Mouse (Mus musculus) kidney, adult 8-10 months (tissue): ENCODE measurements around the gene Klhdc7b.

ENCODE experiments used
- DNase-seq, 2 experiments: peaks; one replicate each; pipeline ENCODE4 v3.0.0; 2022

Klhdc7b gene

GRCm38 (mm10) chr15:89374801-89375534 lies 9.7 kb upstream of the Klhdc7b start:
- no peak for DNase-seq

DNA sequence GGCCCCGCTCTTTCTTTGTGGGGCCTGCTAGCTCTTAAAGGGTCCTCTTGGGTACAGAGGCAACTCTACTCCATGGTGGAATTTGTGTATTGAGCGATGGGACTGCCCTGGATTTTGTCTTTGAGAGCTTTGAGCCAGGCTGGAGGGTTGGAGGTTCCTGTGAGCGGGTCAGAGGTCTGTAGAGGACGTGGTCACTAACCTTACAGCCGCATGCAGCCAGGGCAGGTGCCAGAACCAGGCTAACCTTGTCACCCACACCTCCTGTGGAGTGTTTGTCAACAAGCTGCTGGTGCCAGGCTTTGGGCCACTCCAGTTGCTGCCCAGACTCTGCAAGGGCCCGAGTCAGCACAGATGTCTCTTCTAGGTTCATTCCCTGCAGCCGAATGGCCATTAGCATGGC lies 8.7 kb upstream of the Klhdc7b start:
- no peak for DNase-seq

GRCm38 (mm10) chr15:89376957-89377356 lies 7.8 kb upstream of the Klhdc7b start, which contains the start of gene Tymp:
TSS of gene Tymp (minus strand) at chr15:89377039.
- no peak for DNase-seq

DNA sequence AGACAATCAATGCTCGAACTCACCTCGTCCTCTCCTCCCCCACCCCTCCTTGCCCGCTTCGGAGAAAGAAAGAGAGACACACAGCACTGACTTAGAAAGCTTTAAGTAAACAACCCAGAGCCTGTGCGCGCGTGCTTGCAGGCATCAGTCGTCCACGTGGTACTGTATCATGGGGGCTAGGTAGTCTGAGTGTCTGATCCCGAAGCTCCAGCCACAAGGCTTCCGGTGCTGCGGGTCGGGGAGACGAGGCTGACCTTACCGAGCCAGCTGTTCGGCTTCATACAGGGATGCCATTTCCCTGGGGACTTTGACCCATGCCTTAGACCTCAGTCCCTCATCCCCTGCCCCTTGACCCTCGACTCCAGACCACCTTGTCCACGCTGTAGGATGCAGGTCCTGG lies 7.4 kb upstream of the Klhdc7b start:
- no peak for DNase-seq

DNA sequence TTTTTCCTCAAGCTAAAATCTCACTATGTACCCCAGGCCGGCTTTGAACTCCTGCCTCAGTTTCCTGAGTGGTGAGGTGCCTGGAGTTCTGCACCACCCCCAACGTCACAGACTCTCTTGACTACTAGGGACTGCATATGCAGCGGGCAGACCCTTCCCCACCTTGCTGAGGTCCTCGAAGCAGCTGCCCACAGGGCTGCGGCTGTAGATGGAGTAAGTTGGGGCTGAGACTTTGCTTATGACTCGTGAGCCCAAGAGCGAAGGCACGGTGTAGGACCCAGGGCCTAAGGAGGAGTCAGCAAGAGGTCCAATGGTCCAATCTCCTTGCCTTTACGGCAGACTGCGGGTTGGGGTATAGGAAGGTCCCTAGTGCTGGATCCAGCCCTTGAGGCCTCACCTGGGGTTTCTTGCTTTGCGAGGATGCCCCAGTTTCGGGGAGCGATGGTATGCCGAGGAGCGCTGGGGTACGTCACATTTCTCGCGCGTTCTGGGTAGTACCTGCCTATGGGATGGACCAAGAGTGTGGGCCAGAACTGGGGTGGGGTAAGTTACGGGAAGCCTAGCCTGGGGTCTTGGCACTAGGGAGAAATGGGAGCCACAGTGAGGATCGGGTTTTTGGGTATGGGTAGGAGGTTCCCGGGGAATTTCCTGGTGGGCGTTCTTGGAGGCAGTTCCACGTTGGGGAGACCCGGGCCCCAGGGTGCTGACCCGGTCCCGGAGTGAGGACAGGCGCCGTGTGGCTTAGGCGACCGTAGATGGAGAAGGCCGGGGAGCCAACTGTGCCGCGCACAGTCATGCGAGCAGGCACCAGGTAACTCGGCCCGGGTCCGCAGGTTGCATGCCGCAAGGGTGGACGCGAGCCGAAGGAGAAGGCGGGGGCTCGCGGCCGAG lies 6.5 kb upstream of the Klhdc7b start:
- no peak for DNase-seq

GRCm38 (mm10) chr15:89378831-89379401 lies 5.8 kb upstream of the Klhdc7b start, which contains the start of gene Odf3b:
TSS of gene Odf3b (minus strand) at chr15:89379282.
- DNase-seq = peak in 1 of 2 experiments; percentile 26

- no peak for DNase-seq
Observed at GRCm38 (mm10) chr15:89379429-89379828, 5.3 kb upstream of the Klhdc7b start.

DNA sequence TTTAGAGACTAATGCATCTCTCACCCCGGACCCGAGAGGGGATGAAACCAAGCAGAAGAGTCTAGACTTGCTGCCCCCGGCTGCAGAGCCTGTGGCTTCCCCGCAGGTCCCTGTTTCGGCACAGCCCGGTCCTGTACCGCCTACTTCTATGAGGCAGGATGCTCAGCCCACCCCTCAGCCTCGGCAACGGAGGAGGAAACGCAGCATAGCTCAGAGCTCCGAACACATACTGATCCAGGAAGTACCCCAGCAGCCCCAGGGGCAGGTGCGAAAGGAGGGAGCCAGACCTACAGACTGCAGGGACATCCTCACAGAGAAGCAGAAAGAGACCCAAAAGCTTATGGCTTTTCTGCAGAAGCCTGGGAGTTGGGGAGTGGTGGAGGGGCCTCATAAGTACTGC lies 2.4 kb downstream of the Klhdc7b start:
- no peak for DNase-seq

DNA sequence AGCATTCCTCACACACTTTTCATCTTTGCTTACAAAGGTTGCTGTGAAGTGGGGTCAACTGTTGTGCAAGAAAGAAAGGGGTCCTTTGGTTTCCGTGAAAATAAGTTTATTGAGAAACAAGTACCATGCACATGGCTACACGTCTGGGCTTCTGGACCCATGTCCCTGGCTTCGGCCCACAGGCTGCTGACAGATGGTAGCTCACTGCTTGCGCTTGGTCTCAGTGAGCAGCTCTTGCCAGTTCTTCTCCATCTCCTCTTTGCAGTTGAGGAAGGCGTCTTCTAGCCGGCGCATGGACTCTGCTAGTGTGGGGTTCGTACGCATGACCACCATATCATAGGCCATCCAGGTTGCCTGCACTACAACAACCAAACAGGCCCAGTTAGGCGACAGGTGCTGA lies 5.4 kb downstream of the Klhdc7b start:
- no peak for DNase-seq

DNA sequence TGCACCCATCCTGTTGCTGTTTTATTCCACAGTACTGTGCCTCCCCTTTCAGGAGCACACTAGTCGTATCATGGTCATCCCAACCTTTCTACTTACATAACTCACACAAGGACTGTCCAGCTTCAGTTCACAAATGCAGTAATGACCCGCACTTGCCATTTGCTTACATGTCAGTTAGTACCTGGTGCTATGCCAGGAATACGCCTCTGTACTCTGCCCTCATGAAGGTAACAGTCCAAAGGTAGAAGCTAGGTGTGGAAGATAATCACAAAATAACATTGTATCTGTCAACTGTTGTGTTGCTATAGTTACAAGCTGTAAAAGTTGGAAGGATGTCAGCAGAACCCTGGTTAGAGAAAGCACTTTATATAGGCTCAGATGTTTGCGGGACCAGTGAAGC lies 12.2 kb downstream of the Klhdc7b start:
- DNase-seq = peak; percentile 47 to 77

GRCm38 (mm10) chr15:89398146-89398545 lies 13.4 kb downstream of the Klhdc7b start:
- DNase-seq = no peak

DNA sequence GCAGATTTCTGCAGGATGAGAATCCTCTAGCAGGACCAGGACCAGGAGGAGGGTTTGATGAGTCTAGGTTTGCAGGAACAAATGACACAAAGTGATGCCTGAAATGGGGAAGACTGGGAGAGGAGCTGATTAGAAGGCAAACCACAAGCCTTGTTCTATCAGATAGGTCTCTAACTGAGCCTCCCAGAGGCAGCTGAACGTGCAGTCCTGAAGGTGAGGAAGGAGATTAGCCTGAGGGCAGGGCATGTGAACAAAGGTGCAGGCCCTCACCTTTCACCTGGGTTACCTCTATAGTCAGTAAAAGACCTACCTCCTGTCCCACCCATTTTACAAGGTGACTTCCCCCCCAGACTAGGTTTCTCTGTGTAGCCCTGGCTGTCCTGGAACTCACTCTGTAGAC lies 15.0 kb downstream of the Klhdc7b start:
- no peak for DNase-seq

DNA sequence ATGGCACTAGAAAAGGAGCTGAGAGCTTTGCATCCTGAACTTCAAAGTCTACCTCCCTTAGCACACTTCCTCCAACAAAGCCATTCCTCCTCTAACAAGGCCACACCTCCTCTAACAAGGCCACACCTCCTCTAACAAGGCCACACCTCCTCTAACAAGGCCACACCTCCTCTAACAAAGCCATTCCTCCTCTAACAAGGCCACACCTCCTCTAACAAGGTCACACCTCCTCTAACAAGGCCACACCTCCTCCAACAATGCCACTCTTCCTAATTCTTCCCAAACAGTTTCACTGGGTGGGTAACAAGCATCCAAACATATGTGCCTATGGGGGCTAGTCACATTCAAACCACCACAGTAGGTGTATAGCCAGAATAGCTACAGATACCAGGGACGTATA lies 17.8 kb downstream of the Klhdc7b start:
- DNase-seq = no peak

GRCm38 (mm10) chr15:89404831-89405623 lies 20.3 kb downstream of the Klhdc7b start:
- DNase-seq = no peak

DNA sequence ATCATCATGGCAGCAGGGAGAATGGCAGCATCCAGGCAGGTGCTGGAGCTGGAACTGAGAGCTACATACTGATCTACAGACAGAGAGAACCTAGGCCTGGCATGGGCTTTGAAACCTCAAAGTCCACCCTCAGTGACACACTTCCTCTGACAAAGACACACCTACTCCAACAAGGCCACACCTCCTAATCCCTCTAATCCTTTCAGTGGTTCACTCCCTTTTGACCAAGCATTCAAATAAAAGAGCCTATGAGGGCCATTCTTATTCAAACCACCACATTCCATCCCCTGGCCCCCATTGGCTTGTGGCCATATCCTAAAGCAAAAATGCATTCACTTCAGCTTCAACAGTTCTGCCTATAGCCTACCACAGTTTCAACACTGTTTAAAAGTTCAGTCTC lies 22.0 kb downstream of the Klhdc7b start:
- DNase-seq = no peak

DNA sequence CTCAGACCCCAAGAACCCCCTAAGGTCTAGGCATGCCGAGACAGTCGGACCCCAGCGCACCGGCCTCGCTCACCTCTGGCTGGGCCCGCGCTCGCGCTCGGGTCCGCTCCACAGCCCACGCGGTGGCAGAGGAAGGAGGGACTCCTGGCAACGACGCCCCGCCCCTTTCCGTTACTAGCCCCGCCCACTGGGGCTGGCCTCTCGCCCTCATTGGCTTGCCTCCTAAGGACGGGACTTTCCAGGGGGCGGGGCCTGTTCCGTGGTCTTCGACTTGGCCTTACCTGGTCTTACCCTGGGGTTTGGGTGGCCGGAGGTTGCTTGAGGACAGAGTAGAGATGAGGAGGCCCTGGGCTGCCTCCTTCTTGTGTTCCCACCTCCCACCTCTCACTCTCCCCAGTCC lies 25.4 kb downstream of the Klhdc7b start, which contains the start of gene Syce3:
Syce3 (minus strand) TSS at position 386 of the 400 bp plus-strand sequence.
- no peak for DNase-seq

DNA sequence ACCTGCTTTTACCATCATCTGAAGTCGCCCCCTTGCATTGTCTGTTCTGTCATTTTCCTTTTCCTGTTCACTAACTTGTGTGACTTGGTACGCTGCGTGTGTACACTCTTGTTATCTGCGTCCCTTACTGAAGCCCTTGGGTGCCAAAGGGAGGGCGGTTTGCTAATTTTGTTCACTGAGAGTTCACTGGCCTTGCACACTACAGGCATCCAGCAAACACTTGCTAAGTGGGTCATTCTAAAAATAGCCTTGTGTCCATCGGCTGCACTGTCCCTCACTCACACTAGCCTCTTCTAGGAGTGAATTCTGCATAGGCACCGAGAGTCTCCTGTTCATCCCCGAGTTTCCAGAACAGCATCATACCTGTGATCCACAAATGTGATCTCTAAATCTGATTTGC lies 30.6 kb downstream of the Klhdc7b start:
- DNase-seq = no peak

DNA sequence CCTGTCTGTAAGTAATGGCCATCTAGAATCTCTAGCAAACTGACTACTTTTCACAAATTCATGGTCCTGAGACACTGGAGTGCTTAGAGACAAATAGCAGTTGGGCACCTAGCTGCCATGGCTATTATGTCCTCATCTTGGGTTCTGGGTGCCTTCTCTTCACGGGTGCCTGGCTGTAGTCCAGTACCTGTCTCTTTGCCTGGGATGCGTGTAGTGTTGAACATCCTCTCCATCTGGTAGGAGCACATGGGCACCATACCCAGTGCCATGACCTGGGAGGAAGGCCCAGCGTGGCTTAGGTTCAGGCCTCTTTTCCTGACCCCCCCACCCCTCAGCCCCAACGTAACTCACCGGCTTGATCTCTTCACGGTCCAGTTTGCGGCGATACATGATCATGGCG lies 37.2 kb downstream of the Klhdc7b start:
- no peak for DNase-seq

DNA sequence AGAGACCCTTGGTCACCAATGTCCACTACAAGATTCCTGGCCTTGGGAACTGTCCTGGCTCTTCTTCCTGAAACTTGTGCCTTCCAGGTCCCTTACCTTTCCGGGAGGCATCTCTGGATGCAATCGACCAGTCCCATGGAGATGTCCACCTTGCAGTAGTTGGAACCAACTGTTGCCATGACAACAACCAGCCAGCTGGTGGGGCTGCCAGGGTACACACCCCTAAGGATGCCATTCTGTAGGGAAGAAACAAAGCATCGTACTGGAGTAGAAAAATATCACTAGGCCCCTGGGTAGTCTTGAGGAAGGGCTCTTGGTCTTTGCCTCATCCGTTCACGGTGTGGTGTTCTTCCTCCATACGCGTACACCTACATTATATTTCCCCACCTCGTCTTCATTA lies 39.9 kb downstream of the Klhdc7b start:
- no peak for DNase-seq

DNA sequence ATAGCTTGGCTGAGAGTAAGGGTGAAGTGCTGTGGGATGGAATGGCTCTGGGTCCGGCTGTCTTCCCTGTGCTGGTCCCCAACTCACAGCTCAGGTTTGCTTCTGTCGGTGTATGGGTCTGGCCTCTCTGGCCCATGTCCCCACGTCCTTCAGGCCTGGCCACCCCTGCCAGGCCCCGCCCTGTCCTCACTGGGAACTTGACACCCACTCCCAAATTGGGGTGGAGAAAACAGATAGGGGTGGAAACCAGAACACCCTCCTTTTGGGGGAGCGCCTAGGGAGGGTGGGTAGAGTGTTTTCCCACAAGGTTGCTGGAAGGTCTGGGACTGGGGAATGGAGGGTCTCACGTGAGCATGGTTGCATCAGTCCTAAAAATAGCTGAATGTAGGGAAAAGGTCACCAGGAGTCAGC lies 41.0 kb downstream of the Klhdc7b start, which contains the start of gene Cpt1b:
Cpt1b (minus strand) TSS at position 153 of the 411 bp plus-strand sequence.
- peak; percentile 46 to 73 for DNase-seq

DNA sequence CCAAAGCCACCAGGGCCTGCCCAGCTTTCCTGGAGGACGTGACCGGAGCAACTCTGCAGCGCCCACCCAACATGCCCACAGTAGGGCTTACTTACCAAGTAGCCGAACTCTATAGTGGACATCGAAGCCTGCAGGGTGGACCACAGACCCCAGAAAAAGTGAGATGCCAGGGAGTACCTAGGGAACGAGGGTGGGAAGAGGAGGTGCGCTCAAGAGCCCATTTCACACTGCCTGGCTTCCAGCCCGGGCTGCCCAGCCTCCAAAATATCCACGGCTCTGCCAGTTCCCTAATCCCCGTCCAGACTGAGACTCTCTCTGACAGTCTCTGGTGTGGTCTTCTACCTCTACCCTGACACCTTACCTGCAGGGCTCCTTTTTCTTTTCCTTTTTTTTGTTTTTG lies 42.0 kb downstream of the Klhdc7b start:
- DNase-seq = no peak

GRCm38 (mm10) chr15:89428136-89428790 lies 43.5 kb downstream of the Klhdc7b start:
- DNase-seq = no peak
